31 mouse cellular contexts compared by ENCODE assay signal in genomic region chr2:168966525-168966924, GRCm38 (mm10).
"Had no signal": no experiment of that assay in that cellular context is flagged by ENCODE, and none has a peak within 500 bp of the region (broad histone marks: within the 10 kb centered on the region; RNA-seq: fewer than 3 reads in every experiment).

No protein-coding gene starts in this region.

- ATAC-seq: liver, embryonic 12.5 days; liver, postnatal 0 days; lung, postnatal 0 days; midbrain, embryonic 13.5 days; midbrain, embryonic 15.5 days; midbrain, embryonic 16.5 days had no signal

- H3K27ac ChIP-seq: limb, embryonic 10.5 days; limb, embryonic 12.5 days; limb, embryonic 13.5 days; limb, embryonic 15.5 days; liver, embryonic 12.5 days; liver, embryonic 13.5 days; liver, embryonic 14.5 days; liver, embryonic 15.5 days; lung, embryonic 15.5 days; macrophage; midbrain, embryonic 10.5 days; midbrain, embryonic 12.5 days; midbrain, embryonic 13.5 days; midbrain, embryonic 15.5 days had no signal

- H3K4me1 ChIP-seq: limb, embryonic 10.5 days; limb, embryonic 12.5 days; limb, embryonic 13.5 days; limb, embryonic 15.5 days; liver, embryonic 12.5 days; liver, embryonic 13.5 days; liver, embryonic 15.5 days; lung, embryonic 15.5 days; midbrain, embryonic 10.5 days; midbrain, embryonic 12.5 days; midbrain, embryonic 13.5 days; midbrain, embryonic 15.5 days had no signal

- DNase-seq: left cerebral cortex, postnatal 4 days; liver; liver, embryonic 13.5 days; liver, postnatal 0 days; lung, adult 18-20 months; lung, adult 2 months; lung, embryonic 14.5 days; lung, postnatal 10 days; lung, postnatal 14 days; lung, postnatal 36 days; lung, postnatal 4 days; midbrain, embryonic 14.5 days had no signal

- H3K27me3 ChIP-seq: limb, embryonic 12.5 days; limb, embryonic 13.5 days; limb, embryonic 15.5 days; liver, embryonic 12.5 days; liver, embryonic 13.5 days; liver, embryonic 15.5 days; lung, embryonic 15.5 days; megakaryocyte, embryonic 14.5 days; midbrain, embryonic 12.5 days; midbrain, embryonic 13.5 days; midbrain, embryonic 15.5 days had no signal

- H3K9ac ChIP-seq: limb, embryonic 12.5 days; limb, embryonic 13.5 days; limb, embryonic 15.5 days; liver, embryonic 12.5 days; liver, embryonic 13.5 days; liver, embryonic 14.5 days; liver, embryonic 15.5 days; liver, postnatal 0 days; lung, embryonic 14.5 days; lung, embryonic 15.5 days; midbrain, embryonic 12.5 days; midbrain, embryonic 13.5 days; midbrain, embryonic 15.5 days had no signal

- H3K9me3 ChIP-seq: limb, embryonic 10.5 days; limb, embryonic 15.5 days; liver, embryonic 12.5 days; liver, embryonic 13.5 days; liver, embryonic 15.5 days; lung, embryonic 15.5 days had no signal

- H3K4me2 ChIP-seq: limb, embryonic 12.5 days; limb, embryonic 13.5 days; limb, embryonic 15.5 days; liver, embryonic 11.5 days; liver, embryonic 12.5 days; liver, embryonic 13.5 days; liver, embryonic 15.5 days; lung, embryonic 14.5 days; lung, embryonic 15.5 days; midbrain, embryonic 11.5 days; midbrain, embryonic 12.5 days; midbrain, embryonic 13.5 days; midbrain, embryonic 15.5 days had no signal

- H3K36me3 ChIP-seq: limb, embryonic 10.5 days; limb, embryonic 12.5 days; limb, embryonic 13.5 days; limb, embryonic 15.5 days; liver, embryonic 12.5 days; liver, embryonic 13.5 days; liver, embryonic 15.5 days; lung, embryonic 15.5 days; midbrain, embryonic 10.5 days; midbrain, embryonic 12.5 days; midbrain, embryonic 15.5 days had no signal

- H3K4me3 ChIP-seq: limb, embryonic 10.5 days; limb, embryonic 12.5 days; limb, embryonic 13.5 days; limb, embryonic 15.5 days; liver, embryonic 12.5 days; liver, embryonic 13.5 days; liver, embryonic 15.5 days; lung, embryonic 15.5 days; midbrain, embryonic 10.5 days; midbrain, embryonic 12.5 days; midbrain, embryonic 13.5 days; midbrain, embryonic 15.5 days; myocyte had no signal
